Mouse (Mus musculus) embryonic fibroblast, embryonic 13.5 days (primary cell): ENCODE results near the gene Smim14.

ENCODE experiments used
- CTCF ChIP-seq: IDR thresholded peaks from 2 replicates; pipeline ENCODE4 v1.5.1; 2011; ENCODE audit warnings: mild to moderate bottlenecking, control low read depth, low read length, moderate library complexity, borderline replicate concordance; ENCODE audit not compliant: insufficient read depth
- POLR2A ChIP-seq: IDR thresholded peaks from 2 replicates; pipeline ENCODE4 v1.6.1; 2011; ENCODE audit warnings: low read depth, mild to moderate bottlenecking, control low read depth, low read length, moderate library complexity

GRCm38 (mm10) chr5:65466911-65467310 is 70.1 kb downstream of the Smim14 start:
- no peak for TF ChIP-seq POLR2A
- TF ChIP-seq CTCF = no peak
